Mouse (Mus musculus) heart, adult 9 months (tissue): ENCODE results near the gene Togaram2.

Source experiments
- DNase-seq, 2 experiments: peaks; one replicate each; pipeline ENCODE4 v3.0.0; 2022; ENCODE audit warnings: low spot score in 2 of 2

Gene Togaram2

GRCm38 (mm10) chr17:71682379-71682778 lies 9.3 kb downstream of the Togaram2 start:
- DNase-seq, result no peak

GRCm38 (mm10) chr17:71683281-71683680 lies 10.2 kb downstream of the Togaram2 start:
- no peak for DNase-seq

- peak in 1 of 2 experiments; percentile 13 for DNase-seq
Measured at GRCm38 (mm10) chr17:71684103-71684608, 11.1 kb downstream of the Togaram2 start.

- no peak for DNase-seq
Measured at GRCm38 (mm10) chr17:71687436-71687835, 14.4 kb downstream of the Togaram2 start.

- no peak for DNase-seq
Measured at GRCm38 (mm10) chr17:71689903-71690302, 16.8 kb downstream of the Togaram2 start.

- no peak for DNase-seq
Measured at GRCm38 (mm10) chr17:71691361-71691875, 18.4 kb downstream of the Togaram2 start.

GRCm38 (mm10) chr17:71693313-71693712 lies 20.3 kb downstream of the Togaram2 start:
- no peak for DNase-seq

GRCm38 (mm10) chr17:71693780-71694179 lies 20.7 kb downstream of the Togaram2 start:
- DNase-seq, result no peak

- DNase-seq, result no peak
Measured at GRCm38 (mm10) chr17:71695151-71695550, 22.1 kb downstream of the Togaram2 start.

- peak in 1 of 2 experiments; percentile 46 for DNase-seq
Measured at GRCm38 (mm10) chr17:71695716-71696315, 22.8 kb downstream of the Togaram2 start.

GRCm38 (mm10) chr17:71696396-71696795 lies 23.3 kb downstream of the Togaram2 start:
- peak; percentile 61 to 67 for DNase-seq

GRCm38 (mm10) chr17:71697896-71698618 lies 25.0 kb downstream of the Togaram2 start:
- DNase-seq, result peak; percentile 64 to 77

- DNase-seq, result no peak
Measured at GRCm38 (mm10) chr17:71698619-71698956, 25.5 kb downstream of the Togaram2 start.

- DNase-seq, result no peak
Measured at GRCm38 (mm10) chr17:71705113-71705512, 32.1 kb downstream of the Togaram2 start.

- DNase-seq, result peak; percentile 28 to 48
Measured at GRCm38 (mm10) chr17:71705550-71706480, 32.8 kb downstream of the Togaram2 start.

GRCm38 (mm10) chr17:71707715-71708114 lies 34.7 kb downstream of the Togaram2 start:
- DNase-seq, result no peak

GRCm38 (mm10) chr17:71712279-71712678 lies 39.2 kb downstream of the Togaram2 start:
- no peak for DNase-seq

GRCm38 (mm10) chr17:71715034-71715433 lies 42.0 kb downstream of the Togaram2 start:
- DNase-seq, result no peak

- no peak for DNase-seq
Measured at GRCm38 (mm10) chr17:71717881-71718625, 45.0 kb downstream of the Togaram2 start.

GRCm38 (mm10) chr17:71720434-71720833 lies 47.4 kb downstream of the Togaram2 start:
- DNase-seq, result no peak

GRCm38 (mm10) chr17:71721019-71721418 lies 48.0 kb downstream of the Togaram2 start:
- peak; percentile 45 to 53 for DNase-seq
